Mouse (Mus musculus): ENCODE results near the gene H2afz.

DNA sequence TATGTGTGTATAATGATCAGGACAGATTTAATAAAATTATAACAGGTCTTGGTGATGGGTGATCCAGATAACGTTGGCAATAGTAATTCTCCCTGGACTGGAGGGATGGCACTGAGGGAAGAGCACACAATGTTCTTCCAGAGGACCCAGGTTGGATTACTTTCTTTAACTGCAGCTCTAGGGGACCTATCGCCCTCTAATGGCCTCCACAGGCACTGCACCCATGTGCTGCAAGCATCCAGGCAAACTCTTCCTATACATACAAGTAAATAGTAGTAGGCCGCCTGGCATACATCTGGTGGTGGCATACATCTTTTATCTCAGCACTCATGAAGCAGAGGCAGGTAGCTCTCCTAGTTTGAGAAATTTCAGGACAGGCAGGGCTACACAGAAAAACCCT lies 30.9 kb downstream of the H2afz start:
- no peak for TF ChIP-seq CTCF (IDR thresholded peaks at IDR 0.05; ENCODE audit: insufficient read depth, low read depth, low read length)
- TF ChIP-seq POLR2A (IDR thresholded peaks at IDR 0.05; ENCODE audit: insufficient read depth, low read depth, low read length), result no peak
